ENCODE assay signal across 8 mouse cellular contexts in the genomic region with DNA sequence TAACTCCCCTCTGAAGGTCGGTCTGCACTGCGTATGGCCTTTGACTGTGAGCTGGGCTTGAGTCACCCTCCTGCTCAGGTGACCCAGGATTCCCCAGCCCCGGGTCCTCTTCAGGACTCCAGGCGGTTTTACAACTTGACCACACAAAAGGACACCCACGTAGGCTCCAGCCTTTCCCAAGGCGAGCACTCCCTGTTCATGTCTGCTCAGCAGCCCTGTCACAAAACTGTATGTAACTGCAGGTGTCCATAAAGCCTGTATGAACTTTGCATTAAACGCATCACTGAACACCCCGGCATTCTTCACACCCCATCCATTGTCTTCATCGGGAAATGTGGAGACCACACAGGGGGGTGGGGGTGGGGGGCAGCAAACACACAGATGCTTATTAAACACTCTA. TPM values are rescaled to one million over a fixed set of nuclear protein-coding genes. Genes with fewer than 3 reads are reported as not detected.
DNase-seq lines count a peak whose midpoint lies in the region; ATAC-seq and TF ChIP-seq lines count a peak whose summit lies in the region.
"Had no signal": no experiment of that assay in that cellular context is flagged by ENCODE, and none has a peak within 500 bp of the region (broad histone marks: within the 10 kb centered on the region; RNA-seq: fewer than 3 reads in every experiment).

No protein-coding gene starts in this region.

- H3K4me3 ChIP-seq in lung, postnatal 0 days (ENCODE audit: low read depth, low read length) = peak overlapping the region; percentile 74; the same call in 1 of the 2 replicates
- peak overlapping the region; percentile 78 for H3K4me3 ChIP-seq in forebrain, embryonic 16.5 days (replicated peaks; ENCODE audit: low read length)

- no peaks in the 10 kb centered on the region for H3K27me3 ChIP-seq in lung, postnatal 0 days (replicated peaks; ENCODE audit: insufficient read depth, low read length)
- H3K27me3 ChIP-seq in forebrain, embryonic 16.5 days (replicated peaks; ENCODE audit: control insufficient read depth, insufficient read depth, low read length) = no peaks in the 10 kb centered on the region

- ATAC-seq in lung, postnatal 0 days = no peak
- ATAC-seq in forebrain, embryonic 16.5 days = no peak; the same call in 1 of the 2 replicates
- ATAC-seq in erythroid progenitor cell, adult 5-6 weeks (replicated peaks; ENCODE audit: low FRiP score, poor library complexity, severe bottlenecking) = no peak

- TF ChIP-seq EP300 in lung, postnatal 0 days (IDR thresholded peaks at IDR 0.05) = no peak

- peak overlapping the region; percentile 82 for H3K4me2 ChIP-seq in lung, postnatal 0 days (replicated peaks; ENCODE audit: low read depth, low read length)
- peak overlapping the region; percentile 52 for H3K4me2 ChIP-seq in forebrain, embryonic 16.5 days (ENCODE audit: low read length)

- 25% methylated on average over 9 of the region's 9 CpGs for WGBS in lung, postnatal 0 days
- 5% methylated on average over 9 of the region's 9 CpGs for WGBS in forebrain, embryonic 16.5 days

- no peaks in the 10 kb centered on the region for H3K9me3 ChIP-seq in lung, postnatal 0 days (ENCODE audit: low read length)
- 0 out of 2 replicates have a peak, but pooled peaks cover 2% of the 10 kb centered on the region for H3K9me3 ChIP-seq in forebrain, embryonic 16.5 days (ENCODE audit: control insufficient read depth, low read length)

- no peaks in the 10 kb centered on the region for H3K36me3 ChIP-seq in lung, postnatal 0 days (ENCODE audit: insufficient read depth, low read length)
- no peaks in the 10 kb centered on the region for H3K36me3 ChIP-seq in forebrain, embryonic 16.5 days (ENCODE audit: control insufficient read depth, insufficient read depth)

- no peak for DNase-seq in lung, postnatal 0 days (ENCODE audit: low spot score)
- DNase-seq in lung, postnatal 4 days = no peak
- DNase-seq in mesoderm, embryonic 11.5 days (ENCODE audit: low read depth, low spot score) = peak; percentile 53
- DNase-seq in T-cell, adult 2 months (ENCODE audit: low spot score) = no peak
- DNase-seq in urinary bladder, postnatal 4 days (ENCODE audit: low spot score in 2 of 2) = no peak
- DNase-seq: kidney, postnatal 36 days had no signal

- no peak overlapping the region; the same call in 1 of the 2 replicates for H3K9ac ChIP-seq in lung, postnatal 0 days (replicated peaks; ENCODE audit: low read depth)
- peak overlapping the region; percentile 95 for H3K9ac ChIP-seq in forebrain, embryonic 16.5 days (replicated peaks; ENCODE audit: low read depth, low read length)

- TF ChIP-seq CTCF in lung, postnatal 0 days (IDR thresholded peaks at IDR 0.05) = no peak

- H3K4me1 ChIP-seq in lung, postnatal 0 days (ENCODE audit: insufficient read depth, low read depth, low read length) = peaks cover 5% of the 10 kb centered on the region; the same call in 1 of the 2 replicates
- peaks cover 12% of the 10 kb centered on the region for H3K4me1 ChIP-seq in forebrain, embryonic 16.5 days (replicated peaks; ENCODE audit: control insufficient read depth, insufficient read depth, low read length)

- no peak overlapping the region for H3K27ac ChIP-seq in lung, postnatal 0 days (ENCODE audit: low read length)
- H3K27ac ChIP-seq in forebrain, embryonic 16.5 days (ENCODE audit: low read length) = peak overlapping the region; percentile 24

RNA-seq across cellular contexts. Expression of gene Srgap1, which starts 1.2 kb away (rescaled TPM):
- 7.4 and 11.8 TPM in 2 replicates for polyA plus RNA-seq in lung, postnatal 0 days (2015; fragmentation: Nextera tagmentation; extraction: Ambion mirVana)
- polyA plus RNA-seq in forebrain, embryonic 16.5 days (2015; fragmentation: Nextera tagmentation; extraction: Ambion mirVana) = 29.9 and 32.0 TPM in 2 replicates
- not detected in 2 replicates for total RNA-seq in erythroid progenitor cell, adult 5-6 weeks (2015; ENCODE audit: low replicate concordance)
- total RNA-seq in erythroid progenitor cell, adult 5-6 weeks (2017; ENCODE audit: low replicate concordance) = 0.39 TPM in 1 of 2 replicates, not detected in the other

RNA-seq across cellular contexts. Expression of gene Rxylt1, which starts 51.2 kb away (rescaled TPM):
- polyA plus RNA-seq in lung, postnatal 0 days (2015; fragmentation: Nextera tagmentation; extraction: Ambion mirVana) = 56.0 and 56.5 TPM in 2 replicates
- 31.2 and 35.6 TPM in 2 replicates for polyA plus RNA-seq in forebrain, embryonic 16.5 days (2015; fragmentation: Nextera tagmentation; extraction: Ambion mirVana)
- total RNA-seq in erythroid progenitor cell, adult 5-6 weeks (2015; ENCODE audit: low replicate concordance) = 3.2 TPM in 1 of 2 replicates, not detected in the other
- total RNA-seq in erythroid progenitor cell, adult 5-6 weeks (2017; ENCODE audit: low replicate concordance) = 3.4 and 4.4 TPM in 2 replicates
